Mouse (Mus musculus) kidney, postnatal 4 days (tissue): Measurements from ENCODE around the gene P2rx1.

Experiments
- DNase-seq, 2 experiments: peaks; one replicate each; pipeline ENCODE4 v3.0.0; 2021; ENCODE audit warnings: mixed read lengths in 2 of 2

Gene P2rx1

GRCm38 (mm10) chr11:73023827-73024226 lies 24.9 kb downstream of the P2rx1 start:
- no peak for DNase-seq

DNA sequence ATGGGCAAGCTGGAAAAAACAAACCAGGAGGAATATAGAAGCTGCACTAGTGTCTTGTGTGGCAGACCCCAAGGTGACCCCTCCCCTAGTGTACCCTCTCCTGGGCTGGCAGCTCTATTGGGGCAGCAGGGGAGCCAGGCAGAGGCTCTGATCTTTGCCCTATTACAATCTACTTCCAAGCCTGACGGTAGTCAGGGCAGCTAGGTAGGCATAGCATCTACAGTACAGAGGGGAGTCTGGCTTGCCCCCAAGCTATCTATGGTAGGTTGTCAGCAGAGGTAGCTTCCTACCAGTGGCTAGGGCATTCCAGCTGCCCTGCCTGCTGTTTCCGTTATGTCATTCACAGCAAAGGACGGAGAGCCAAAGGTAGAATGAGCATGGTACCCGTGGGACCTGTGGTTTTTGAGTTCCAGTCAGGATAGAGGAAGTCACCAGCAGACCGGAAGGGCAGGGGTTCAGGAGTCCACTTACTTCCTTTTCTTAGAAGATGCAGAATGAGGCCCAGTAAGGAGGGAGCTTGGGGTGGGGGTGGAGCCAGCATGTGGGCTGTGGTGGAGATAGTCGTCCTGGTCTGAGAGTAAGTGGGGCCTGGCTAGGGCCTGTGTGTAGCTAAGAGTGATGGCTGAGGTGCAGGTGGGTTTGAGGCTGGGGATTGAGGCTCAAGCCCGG lies 25.5 kb downstream of the P2rx1 start:
- DNase-seq: peak; percentile 45 to 65

DNA sequence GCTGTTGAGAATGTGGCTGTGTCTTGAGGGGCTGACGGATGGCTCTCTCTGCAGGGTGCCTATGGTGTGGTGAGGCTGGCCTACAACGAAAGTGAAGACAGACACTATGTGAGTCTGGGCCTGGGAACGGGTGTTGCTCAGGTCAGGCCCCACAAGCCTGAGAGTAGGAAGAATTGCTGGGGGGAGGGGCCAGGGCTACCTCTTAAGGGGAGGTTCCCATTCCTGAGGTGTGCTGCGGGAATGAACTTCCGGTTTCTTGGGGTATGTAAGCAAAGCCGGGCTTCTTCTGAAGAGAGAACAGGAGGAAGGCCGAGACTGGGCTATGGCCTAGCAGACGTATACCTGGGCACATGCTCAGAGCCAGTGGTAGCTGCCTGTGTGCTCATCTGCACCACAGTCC lies 28.1 kb downstream of the P2rx1 start:
- no peak for DNase-seq

DNA sequence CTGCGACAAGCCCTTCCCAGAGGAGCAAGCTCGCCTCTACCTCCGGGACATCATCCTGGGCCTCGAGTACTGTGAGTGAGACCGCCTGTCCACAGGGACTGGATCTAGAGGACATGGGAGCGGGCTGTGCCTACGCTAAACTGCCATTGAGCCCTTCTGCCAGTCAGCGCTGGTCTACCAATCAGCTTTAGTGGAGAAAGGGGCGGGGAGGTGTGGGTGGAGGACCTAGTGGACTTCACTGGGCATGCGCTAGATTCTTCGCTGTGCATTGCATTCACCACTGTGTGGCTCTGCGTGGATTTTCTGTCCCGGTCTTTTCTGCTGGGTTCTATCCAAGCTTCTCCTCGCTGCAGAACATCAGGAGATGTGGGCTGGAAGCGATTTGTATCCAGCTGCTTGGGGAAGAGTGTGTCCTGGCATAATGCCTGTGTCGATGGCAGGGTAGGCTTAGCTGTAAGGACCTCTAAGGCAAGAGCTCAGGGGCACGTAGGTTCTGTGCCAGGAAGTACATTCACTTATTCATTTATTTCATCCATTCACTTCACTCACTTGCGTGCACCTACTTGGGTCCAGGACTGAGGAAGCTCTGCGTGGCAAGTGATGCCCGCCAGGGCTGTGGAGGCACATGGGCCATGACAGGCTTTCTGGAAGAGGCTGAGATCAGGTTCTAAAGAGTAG lies 32.1 kb downstream of the P2rx1 start:
- peak; percentile 87 to 93 for DNase-seq

DNA sequence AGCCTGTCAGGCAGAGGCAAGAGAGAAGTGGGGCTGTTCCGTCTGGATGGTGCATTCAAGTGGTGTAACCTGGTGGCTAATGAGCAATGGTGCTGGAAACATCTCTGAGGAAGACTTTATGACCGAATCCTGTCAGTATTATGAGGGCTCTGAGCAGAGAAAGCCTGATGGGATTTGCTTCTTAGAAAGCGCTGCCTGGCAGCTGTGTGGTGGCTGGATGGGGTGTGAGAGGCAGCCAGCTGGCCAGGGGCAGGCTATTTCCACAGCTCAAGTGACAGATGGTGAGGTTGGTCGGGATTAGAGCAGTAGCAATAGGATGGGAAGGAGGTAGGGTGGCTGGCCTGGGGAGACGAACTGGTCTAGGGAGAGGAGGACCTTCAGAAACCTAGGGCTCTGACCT lies 32.6 kb downstream of the P2rx1 start:
- no peak for DNase-seq

DNA sequence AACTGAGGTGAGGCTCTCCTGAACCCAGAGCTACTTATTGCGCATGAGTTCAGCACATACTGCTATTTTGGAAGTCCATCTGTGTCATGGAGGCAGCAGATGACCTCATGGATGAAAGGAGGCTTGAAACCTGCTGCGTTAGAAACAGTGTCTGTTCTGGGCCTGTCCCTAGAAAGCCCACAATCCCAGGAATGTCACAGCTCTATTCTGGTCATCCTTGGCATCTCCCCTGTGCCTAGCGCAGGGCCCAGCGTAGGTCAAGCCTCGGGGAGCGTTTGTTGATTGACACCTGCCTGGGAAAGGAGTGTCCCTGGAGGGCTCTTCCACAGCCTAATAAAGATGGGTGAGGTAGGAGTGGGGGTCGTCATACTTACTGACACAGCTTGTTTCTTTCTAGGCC lies 37.2 kb downstream of the P2rx1 start:
- DNase-seq: no peak

DNA sequence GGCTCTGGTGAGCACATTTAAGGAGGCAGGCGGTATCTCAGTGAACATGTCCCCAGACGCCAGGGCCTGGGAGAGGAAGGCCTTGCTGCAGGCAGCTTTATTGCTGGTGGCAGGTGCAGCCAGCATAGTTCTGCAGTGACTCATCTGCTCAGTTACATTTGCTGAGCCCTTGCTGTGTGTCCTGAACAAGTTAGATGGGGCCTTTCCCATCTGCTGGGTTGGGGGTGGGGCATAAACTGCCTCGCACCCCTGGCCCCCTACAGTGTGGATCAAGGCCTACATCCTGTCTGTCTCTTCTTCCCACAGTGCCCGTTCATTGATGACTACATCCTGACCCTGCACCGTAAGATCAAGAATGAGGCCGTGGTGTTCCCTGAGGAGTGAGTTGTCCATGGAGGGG lies 38.0 kb downstream of the P2rx1 start:
- DNase-seq: peak in 1 of 2 experiments; percentile 23

- no peak for DNase-seq
Measured at GRCm38 (mm10) chr11:73037691-73038090, 38.8 kb downstream of the P2rx1 start.

DNA sequence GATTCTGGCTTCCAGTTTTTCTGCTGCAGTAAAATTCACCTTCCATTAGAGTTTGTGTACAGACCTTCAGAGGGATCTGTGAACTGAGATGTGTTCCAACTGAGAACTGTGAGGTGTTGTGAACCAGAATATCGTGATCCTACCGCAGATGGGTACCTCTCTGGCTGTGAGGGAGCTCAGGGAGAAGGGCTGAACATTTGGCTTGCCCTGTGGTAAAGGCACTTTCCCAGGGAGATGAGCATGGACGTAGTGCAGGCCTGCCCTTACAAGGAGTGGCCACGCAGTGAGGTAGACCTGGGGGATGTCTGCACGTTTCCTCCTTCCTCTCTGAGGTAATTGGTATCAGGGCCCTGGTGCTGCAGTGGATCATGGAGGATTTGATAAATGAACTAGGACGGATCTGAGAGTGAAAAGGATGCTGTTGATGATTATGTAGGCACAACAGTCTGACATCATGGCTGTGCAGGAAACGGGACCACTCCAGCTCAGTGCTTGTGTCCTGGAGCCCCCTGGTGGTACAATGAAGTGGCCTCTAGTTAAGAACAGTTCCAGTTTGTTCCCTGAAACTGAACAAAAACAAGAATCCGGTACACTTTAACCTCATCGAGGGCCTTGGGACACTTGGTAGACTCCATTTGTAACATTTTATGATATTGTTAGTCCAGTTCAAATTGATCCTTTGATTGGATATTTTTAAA lies 40.3 kb downstream of the P2rx1 start:
- DNase-seq: peak; percentile 81 to 86

DNA sequence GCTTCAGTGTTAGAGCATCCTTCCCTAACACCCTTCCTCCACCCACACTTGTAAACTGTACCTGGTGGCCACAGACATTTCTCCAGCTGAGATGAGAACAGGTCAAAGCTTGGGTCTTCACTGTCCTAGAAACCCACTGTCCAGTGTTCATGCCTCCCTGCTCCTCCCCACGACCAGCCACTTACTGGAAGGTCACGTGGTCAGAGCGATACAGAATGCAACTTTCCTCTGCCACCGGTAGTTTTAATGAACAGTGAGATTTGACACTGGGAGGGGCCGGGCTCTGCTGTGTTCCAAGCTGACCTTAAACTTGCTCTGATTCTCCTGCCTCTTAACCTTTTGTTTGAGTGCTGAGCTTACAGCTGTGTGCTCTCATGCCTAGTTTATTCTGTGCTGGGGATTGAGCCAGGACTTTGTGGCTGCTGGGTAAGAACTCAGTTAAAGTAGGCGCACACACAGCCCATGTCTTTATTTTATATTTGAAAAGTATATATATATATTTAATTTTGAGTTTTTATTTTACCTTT lies 45.4 kb downstream of the P2rx1 start:
- DNase-seq: no peak

- no peak for DNase-seq
Measured at GRCm38 (mm10) chr11:73044789-73045188, 45.9 kb downstream of the P2rx1 start.

GRCm38 (mm10) chr11:73047542-73047996 lies 48.7 kb downstream of the P2rx1 start, which contains the start of gene Ncbp3:
Gene Ncbp3, plus strand, starts transcription at chr11:73047783.
- DNase-seq: peak; percentile 98

- DNase-seq: no peak
Measured at GRCm38 (mm10) chr11:73048030-73048876, 49.4 kb downstream of the P2rx1 start.

- peak; percentile 90 to 91 for DNase-seq
Measured at GRCm38 (mm10) chr11:73049335-73049734, 50.4 kb downstream of the P2rx1 start.

DNA sequence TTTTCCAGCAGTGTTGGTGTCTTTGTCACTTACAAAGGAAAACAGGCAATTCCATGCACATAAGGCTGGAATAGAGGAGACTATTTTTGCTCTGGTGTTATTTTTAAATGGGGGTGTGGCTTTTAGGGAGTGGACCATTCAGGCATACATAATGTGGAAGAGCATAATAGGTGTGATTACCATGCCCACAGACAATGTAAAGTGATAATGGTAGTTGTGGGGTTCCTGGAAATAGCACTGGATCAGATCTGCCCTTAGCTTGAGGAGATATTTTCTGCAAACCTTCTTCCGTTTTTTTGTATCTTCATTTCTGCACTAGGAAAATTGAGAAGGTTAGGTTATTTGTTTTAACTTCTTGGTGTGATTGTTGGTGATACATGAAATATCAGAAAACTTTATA lies 53.9 kb downstream of the P2rx1 start:
- DNase-seq: no peak

DNA sequence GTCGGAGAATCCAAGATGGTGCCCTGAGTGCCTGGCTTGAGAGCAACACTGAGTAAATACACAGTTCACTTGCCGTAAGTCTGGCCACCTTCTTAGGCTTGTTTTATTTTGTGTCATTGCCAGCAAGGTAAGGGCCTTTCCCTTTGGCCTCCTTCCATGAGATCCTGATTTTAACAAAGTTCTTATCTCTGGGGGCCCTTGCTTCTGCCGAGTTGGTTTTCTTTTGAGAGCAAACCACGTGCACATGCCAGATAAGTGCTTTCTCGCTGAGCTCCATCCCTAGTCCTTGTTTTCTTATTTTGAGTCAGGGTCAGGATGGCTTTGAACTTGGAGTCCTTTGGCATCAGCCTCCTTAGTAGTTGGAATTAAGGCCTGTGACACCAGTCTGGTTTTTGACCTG lies 58.8 kb downstream of the P2rx1 start:
- DNase-seq: no peak

- DNase-seq: no peak
Measured at GRCm38 (mm10) chr11:73059630-73060029, 60.7 kb downstream of the P2rx1 start.

- DNase-seq: no peak
Measured at GRCm38 (mm10) chr11:73061413-73061812, 62.5 kb downstream of the P2rx1 start.
